In the genomic region with DNA sequence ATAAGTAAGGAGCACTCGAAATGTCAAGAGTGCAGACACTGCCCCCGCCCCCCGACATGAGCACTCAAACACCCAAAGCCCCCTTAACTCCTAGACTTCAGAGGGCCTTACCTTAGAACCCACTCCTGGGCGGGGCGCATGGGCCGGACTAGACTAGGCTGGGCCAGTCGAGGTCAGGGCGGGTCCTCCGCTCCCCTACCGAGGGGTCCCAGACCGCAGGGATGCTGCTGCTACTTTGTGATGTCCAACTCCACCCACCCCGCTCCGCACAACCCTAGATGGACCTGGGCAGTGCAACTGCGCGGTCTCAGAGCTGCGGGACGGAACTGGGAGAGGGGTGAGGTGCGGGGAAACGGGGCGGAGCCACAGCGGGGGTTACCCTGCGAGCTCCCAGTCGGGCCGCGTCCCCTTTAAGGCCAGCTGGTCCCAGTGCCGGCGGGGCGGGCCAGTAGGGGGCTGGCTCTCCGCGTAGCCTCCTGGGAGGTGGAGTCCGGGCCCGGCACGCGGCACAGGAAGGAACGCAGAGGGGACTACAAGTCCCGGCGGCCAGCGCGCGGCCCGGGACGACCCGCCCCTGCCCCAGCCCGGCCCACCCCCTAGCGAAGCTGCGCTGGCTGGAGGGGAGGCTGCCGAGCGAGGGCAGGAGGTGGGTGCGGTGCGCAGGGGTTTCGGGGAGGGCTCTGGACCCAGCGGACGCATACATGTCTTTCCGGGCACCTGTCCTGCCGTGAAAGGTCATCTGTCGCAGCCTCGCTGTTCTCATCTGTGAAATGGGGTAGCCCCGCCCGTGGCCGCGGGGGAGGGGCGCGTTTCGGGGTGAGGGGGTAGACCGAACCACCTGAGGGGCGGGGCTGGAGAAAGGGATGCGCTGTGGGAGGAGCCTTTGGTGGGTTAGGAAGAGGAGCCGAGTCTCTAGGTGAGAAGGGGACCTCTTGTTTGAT, we compare ENCODE assay signal across 8 mouse cellular contexts. TPM values are rescaled to one million over a fixed set of nuclear protein-coding genes. Genes with fewer than 3 reads are reported as not detected.
DNase-seq lines count a peak whose midpoint lies in the region; ATAC-seq and TF ChIP-seq lines count a peak whose summit lies in the region.

Gene Usp35, minus strand, starts transcription at position 295 of the 941 bp plus-strand sequence.
Gene Kctd21, plus strand, starts transcription at position 602 of the 941 bp plus-strand sequence.

- H3K9ac ChIP-seq in hindbrain, embryonic 13.5 days, result peak within 1 kb of the TSS; percentile 81

- no peaks in the 10 kb centered on the region for H3K36me3 ChIP-seq in hindbrain, embryonic 13.5 days

- DNase-seq in Patski (ENCODE audit: low read depth, low spot score), result peak; percentile 39
- DNase-seq in cerebellum, postnatal 14 days, result peak; percentile 97
- peak; percentile 88 to 92 for DNase-seq in frontal cortex, postnatal 14 days (ENCODE audit: low spot score in 2 of 2)
- peak; percentile 88 to 89 for DNase-seq in layer of hippocampus, postnatal 25 days (ENCODE audit: extremely low spot score in 1 of 2, low spot score in 1 of 2)
- peak; percentile 96 for DNase-seq in lung, postnatal 25 days (ENCODE audit: low spot score)
- peak; percentile 94 for DNase-seq in retina, embryonic 14.5 days (ENCODE audit: low spot score)
- DNase-seq in thymus, postnatal 4 days, result peak; percentile 97

- POLR2A ChIA-PET in Patski (lab: Charles Lee), result no interaction called here

- peaks cover 39% of the 10 kb centered on the region for H3K4me1 ChIP-seq in hindbrain, embryonic 13.5 days (replicated peaks)

- peak within 1 kb of the TSS; percentile 69 for H3K4me3 ChIP-seq in hindbrain, embryonic 13.5 days

- no peaks in the 10 kb centered on the region for H3K27me3 ChIP-seq in Patski
- H3K27me3 ChIP-seq in hindbrain, embryonic 13.5 days, result peaks cover 8% of the 10 kb centered on the region

- no peaks in the 10 kb centered on the region for H3K9me3 ChIP-seq in hindbrain, embryonic 13.5 days

- CTCF ChIA-PET in Patski (lab: Charles Lee), result no interaction called here

- in situ Hi-C loops in Patski (cut with MboI; ENCODE audit: low pct_unique_long_range_greater_than_20kb), result no loop called here

- peak within 1 kb of the TSS; percentile 78 for H3K4me2 ChIP-seq in hindbrain, embryonic 13.5 days

- TF ChIP-seq CTCF in Patski (IDR thresholded peaks at IDR 0.05), result no peak

- peak within 1 kb of the TSS; percentile 52; the same call in 1 of the 2 replicates for H3K27ac ChIP-seq in hindbrain, embryonic 13.5 days

- peak; percentile 98 for ATAC-seq in Patski
- peak; percentile 98 for ATAC-seq in hindbrain, embryonic 13.5 days (ENCODE audit: low FRiP score)

- WGBS in hindbrain, embryonic 13.5 days, result under 1% methylated on average over 68 of the region's 68 CpGs

RNA-seq across cellular contexts. Expression of gene Usp35, which starts in this region (rescaled TPM):
- 10.0 TPM for polyA plus RNA-seq in Patski (2021)
- 3.2 and 3.6 TPM in 2 replicates for polyA plus RNA-seq in hindbrain, embryonic 13.5 days (2015; fragmentation: Nextera tagmentation; extraction: Ambion mirVana)
- 10 to 100 TPM; 11.5 to 14.0 TPM for total RNA-seq in layer of hippocampus, postnatal 25 days (2021)

RNA-seq across cellular contexts. Expression of gene Kctd21, which starts in this region (rescaled TPM):
- polyA plus RNA-seq in Patski (2021), result 5.1 TPM
- 7.6 and 7.9 TPM in 2 replicates for polyA plus RNA-seq in hindbrain, embryonic 13.5 days (2015; fragmentation: Nextera tagmentation; extraction: Ambion mirVana)
- total RNA-seq in layer of hippocampus, postnatal 25 days (2021), result 10 to 100 TPM; 10.5 to 14.8 TPM

Comparison
In these comparisons a context has a peak if more than half of its experiments do, and no peak if none do; other contexts are left out.
1. Peak in every context shown above with its lines: DNase-seq, ATAC-seq, H3K4me3 ChIP-seq and H3K27ac ChIP-seq.
2. DNase-seq: peak in every context shown above with its lines; median percentile 97 in cerebellum, postnatal 14 days; 97 in thymus, postnatal 4 days; 96 in lung, postnatal 25 days; 94 in retina, embryonic 14.5 days; 90 in frontal cortex, postnatal 14 days; 88 in layer of hippocampus, postnatal 25 days; 39 in Patski.